In genomic region chr15:28315812-28316528, GRCm38 (mm10) we compare ENCODE assay signal across 8 mouse cellular contexts.
A peak's percentile ranks its signal among the peaks of the same experiment; 100 is the strongest.
DNase-seq lines count a peak whose midpoint lies in the region; ATAC-seq and TF ChIP-seq lines count a peak whose summit lies in the region.

No protein-coding gene starts in this region.

- ATAC-seq in midbrain, embryonic 12.5 days (ENCODE audit: low FRiP score, low read depth): peak; percentile 67

- H3K36me3 ChIP-seq in hindbrain, embryonic 10.5 days: no peaks in the 10 kb centered on the region
- no peaks in the 10 kb centered on the region for H3K36me3 ChIP-seq in midbrain, embryonic 12.5 days
- H3K36me3 ChIP-seq in small intestine, adult 2 months (ENCODE audit: control insufficient read depth, insufficient read depth, low read length): no peaks in the 10 kb centered on the region

- H3K4me2 ChIP-seq in midbrain, embryonic 12.5 days (replicated peaks): 0 out of 2 replicates have a peak overlapping the region, but pooled peaks have one; percentile 23

- no peak overlapping the region for H3K4me3 ChIP-seq in hindbrain, embryonic 10.5 days
- no peak overlapping the region for H3K4me3 ChIP-seq in midbrain, embryonic 12.5 days
- H3K4me3 ChIP-seq in small intestine, adult 2 months (ENCODE audit: low read depth, low read length): no peak overlapping the region

- no peaks in the 10 kb centered on the region for H3K9me3 ChIP-seq in hindbrain, embryonic 10.5 days
- no peaks in the 10 kb centered on the region for H3K9me3 ChIP-seq in midbrain, embryonic 12.5 days

- peak; percentile 20 for DNase-seq in gastrocnemius, postnatal 10 days
- no peak for DNase-seq in gastrocnemius, postnatal 25 days
- DNase-seq in adrenal gland, adult 2 months: peak; percentile 40
- peak; percentile 84 for DNase-seq in embryo, embryonic 10.5 days (ENCODE audit: low spot score)
- peak; percentile 56 for DNase-seq in hindbrain, embryonic 10.5 days (ENCODE audit: low spot score)
- peak; percentile 31 to 71 for DNase-seq in layer of hippocampus, postnatal 25 days (ENCODE audit: extremely low spot score in 1 of 2, low spot score in 1 of 2)

- no peaks in the 10 kb centered on the region for H3K27me3 ChIP-seq in hindbrain, embryonic 10.5 days (ENCODE audit: insufficient read depth, poor library complexity, severe bottlenecking)
- peaks cover 4% of the 10 kb centered on the region; the same call in 1 of the 2 replicates for H3K27me3 ChIP-seq in midbrain, embryonic 12.5 days
- no peaks in the 10 kb centered on the region for H3K27me3 ChIP-seq in small intestine, adult 2 months (ENCODE audit: control insufficient read depth, insufficient read depth, low read length)

- H3K27ac ChIP-seq in hindbrain, embryonic 10.5 days: no peak overlapping the region
- no peak overlapping the region for H3K27ac ChIP-seq in midbrain, embryonic 12.5 days (replicated peaks)
- no peak overlapping the region for H3K27ac ChIP-seq in small intestine, adult 2 months (ENCODE audit: insufficient read depth, low read depth, low read length)

- H3K9ac ChIP-seq in midbrain, embryonic 12.5 days (replicated peaks): no peak overlapping the region

- TF ChIP-seq CTCF in small intestine, adult 2 months (IDR thresholded peaks at IDR 0.05; ENCODE audit: extremely low read depth, insufficient read length, insufficient replicate concordance, low read depth, low read length): peak; percentile 53; the same call in 1 of the 2 replicates

- WGBS in hindbrain, embryonic 10.5 days: 32% methylated on average over 6 of the region's 6 CpGs
- 23% methylated on average over 6 of the region's 6 CpGs for WGBS in midbrain, embryonic 12.5 days
- WGBS in small intestine, adult 2 months: 21% methylated on average over 6 of the region's 6 CpGs

- no peaks in the 10 kb centered on the region for H3K4me1 ChIP-seq in hindbrain, embryonic 10.5 days (replicated peaks)
- H3K4me1 ChIP-seq in midbrain, embryonic 12.5 days: no peaks in the 10 kb centered on the region
- no peaks in the 10 kb centered on the region for H3K4me1 ChIP-seq in small intestine, adult 2 months (ENCODE audit: control insufficient read depth, insufficient read depth, insufficient read length, low read length)

- TF ChIP-seq POLR2A in small intestine, adult 2 months (IDR thresholded peaks at IDR 0.05; ENCODE audit: low read depth, low read length): no peak
